Mouse (Mus musculus): ENCODE results near the gene B9d1.

The B9d1 gene

DNA sequence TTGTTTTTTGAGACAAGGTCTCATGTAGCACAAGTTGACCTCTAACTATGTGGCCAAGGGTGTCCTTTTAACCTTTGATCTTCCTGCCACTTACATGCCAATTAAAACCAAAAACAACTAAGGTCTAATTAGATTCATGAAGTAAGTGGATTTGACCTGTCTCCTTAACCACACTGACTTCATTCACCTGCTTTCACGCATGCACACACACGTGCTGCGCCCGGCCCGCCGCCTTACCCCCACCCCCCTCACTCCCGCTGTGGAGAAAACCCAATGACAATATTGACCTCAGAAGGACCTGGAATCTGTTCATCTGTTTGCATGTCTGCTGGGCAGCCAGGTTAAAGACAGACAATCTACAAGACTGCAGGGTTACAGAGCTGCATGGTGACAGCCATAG is 35.7 kb downstream of the B9d1 start:
- DNase-seq (ENCODE audit: low spot score in 2 of 2) = no peak

DNA sequence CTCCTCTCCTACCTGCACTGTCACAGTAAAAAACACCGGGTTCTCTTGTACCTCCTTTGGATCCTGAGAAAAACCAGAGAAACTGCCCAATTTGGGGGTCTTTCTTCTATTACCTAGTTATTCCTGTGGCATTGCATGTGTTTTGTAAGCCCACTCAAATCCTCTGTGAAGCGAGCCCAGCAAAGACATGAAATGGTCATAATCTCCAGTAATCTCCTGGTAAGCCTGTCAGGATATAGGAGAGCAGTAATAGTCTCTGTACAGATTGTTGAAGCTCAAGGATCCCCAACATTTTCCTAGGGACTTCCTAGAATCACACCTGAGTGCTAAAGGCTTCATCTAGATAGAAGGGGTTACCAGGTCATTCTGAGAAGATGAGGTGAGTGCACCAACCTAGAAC is 36.2 kb downstream of the B9d1 start:
- no peak for DNase-seq (ENCODE audit: low spot score in 2 of 2)

DNA sequence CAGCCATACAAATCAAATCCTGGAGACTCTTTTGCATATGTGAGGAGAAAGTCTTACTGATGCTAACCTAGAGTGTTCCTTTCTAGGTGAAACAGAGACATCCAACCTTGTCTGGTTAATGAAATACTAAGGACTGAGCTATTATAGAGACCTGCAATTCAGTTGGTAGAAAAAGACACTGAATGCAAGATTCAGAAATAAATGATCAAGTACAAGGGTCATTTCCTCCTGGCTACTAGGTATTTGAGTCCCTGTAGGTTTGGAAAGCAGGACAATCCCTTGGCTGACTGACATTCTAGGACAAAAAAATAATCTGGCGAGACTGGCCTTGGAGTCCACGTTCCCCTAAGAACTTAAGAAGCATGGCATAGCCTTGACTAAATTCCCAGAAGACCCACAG is 40.6 kb downstream of the B9d1 start:
- DNase-seq (ENCODE audit: low spot score in 2 of 2) = no peak

DNA sequence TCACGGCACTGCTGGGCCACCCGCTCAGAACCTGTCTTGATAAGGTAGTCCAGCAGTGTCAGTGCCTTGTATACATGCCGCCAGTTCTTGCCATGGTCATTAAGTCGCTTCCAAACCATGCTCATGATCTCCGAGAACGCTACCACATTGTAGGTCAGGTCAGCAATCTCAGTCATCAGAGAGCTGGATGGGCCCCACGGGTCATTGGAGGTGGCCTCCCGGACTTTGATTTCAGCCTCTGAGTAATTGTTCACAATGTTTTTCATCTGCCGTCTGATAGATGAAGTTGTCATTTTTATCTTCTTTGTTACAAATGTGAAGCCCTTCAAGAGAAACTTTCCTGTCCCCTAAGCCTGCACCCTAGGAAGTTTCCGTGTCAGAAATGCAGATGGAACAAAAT is 41.5 kb downstream of the B9d1 start:
- no peak for DNase-seq (ENCODE audit: low spot score in 2 of 2)

DNA sequence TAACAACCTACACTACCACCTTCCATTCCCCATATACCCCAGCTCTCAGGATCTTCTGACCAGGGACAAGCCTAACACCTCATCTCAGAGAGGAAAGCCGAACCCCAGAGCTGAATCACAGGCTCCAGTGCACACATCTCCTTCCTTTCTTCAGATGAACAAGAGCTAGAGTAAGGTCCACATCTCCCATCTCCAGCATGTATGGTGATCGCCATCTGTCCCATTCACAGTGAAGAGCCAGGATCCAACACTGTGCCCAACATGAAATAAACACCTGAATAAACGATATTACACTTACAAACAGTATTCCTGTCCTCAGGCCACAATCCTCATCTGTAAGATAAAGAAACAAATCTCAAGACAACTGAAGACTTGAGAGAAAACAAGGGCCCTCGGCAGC is 42.8 kb downstream of the B9d1 start:
- DNase-seq (ENCODE audit: low spot score in 2 of 2) = no peak

DNA sequence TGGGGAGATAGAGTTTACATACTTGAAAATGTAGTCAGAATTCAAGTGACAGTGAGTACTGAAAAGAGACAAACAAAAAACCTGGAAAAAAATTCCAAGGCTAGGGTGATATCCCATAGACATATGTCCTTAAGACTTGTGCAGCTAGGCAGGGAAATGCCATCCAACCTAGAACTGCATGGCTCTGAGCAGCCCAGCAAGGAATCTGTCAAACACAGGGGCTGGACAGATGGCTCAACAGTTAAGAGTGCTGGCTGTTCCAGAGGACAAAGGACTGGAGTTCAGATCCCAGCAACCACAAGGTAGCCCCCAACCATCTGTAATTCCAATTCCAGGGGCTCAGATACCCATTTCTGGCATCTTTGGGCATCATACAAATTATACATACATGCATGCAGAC is 45.7 kb downstream of the B9d1 start:
- no peak for DNase-seq (ENCODE audit: low spot score in 2 of 2)

DNA sequence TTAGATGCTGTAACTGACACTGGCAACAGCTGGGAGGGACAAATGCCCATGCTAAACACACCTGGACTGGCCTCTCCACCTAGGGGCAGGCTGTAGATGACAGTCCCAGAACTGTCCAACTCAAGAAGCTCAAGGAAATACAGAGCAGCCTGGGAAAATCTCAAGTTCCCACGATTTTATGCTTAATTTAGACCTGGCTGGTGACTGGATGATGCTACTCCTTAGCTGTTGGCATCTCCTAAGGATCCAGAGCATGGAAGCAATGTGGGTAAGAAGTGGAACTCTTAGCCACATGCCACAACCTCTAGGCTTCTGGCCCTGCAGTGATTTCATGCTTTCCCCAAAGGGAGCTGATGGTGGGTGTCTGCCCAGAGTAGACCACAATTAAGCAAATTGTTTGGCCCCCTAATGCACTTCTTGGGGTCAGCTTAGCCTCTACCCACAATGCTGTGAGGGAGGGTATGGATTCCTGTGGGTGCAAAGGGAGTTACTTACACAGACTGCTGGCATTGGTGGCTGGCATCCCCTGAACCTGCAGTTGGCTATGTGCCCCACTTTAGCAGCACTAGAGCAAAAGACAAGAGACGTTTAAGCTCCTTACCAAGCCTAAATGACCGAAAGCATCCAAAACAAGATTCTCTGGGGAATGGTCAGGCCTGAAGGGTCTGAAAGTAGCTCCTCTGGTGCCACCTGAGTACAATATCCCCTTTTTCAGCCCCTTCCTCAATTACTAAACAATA is 48.2 kb downstream of the B9d1 start:
- DNase-seq (ENCODE audit: low spot score in 2 of 2) = no peak

DNA sequence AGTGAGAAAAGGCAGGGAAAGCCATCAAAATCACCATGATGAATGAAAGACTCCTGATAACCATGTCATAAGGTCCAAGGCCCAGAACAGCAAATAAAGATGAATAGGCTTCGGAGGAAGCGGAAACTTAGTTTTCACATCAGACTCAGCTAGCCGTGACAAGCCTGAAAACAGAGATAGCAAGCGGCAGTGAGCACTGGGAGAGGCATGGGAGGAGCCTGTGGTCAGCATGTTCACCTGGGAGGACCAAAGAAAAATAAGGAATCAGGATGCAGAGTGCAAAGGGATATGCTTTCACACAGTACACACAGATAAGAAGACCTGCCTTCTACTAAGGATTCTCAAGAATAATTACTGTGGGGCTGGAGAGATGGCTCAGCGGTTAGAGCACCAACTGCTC is 54.6 kb downstream of the B9d1 start:
- DNase-seq (ENCODE audit: low spot score in 2 of 2) = no peak

DNA sequence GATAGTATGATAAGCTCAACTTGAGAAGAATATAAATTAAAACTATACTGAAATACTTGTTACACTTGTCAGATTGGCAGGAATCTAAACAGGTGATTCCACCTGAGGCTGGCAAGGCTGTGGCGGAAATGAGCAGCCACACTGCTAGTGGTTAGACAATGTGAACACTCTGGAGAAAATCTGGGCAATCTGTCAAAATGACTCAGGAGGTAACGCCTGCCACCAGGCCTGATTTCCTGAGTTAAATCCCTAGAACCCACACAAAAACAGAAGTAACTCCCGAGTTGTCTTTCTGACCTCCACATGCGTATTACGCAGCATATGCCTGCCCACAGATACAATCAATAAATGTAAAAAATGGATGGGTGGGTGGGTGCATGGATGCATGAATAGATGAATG is 57.5 kb downstream of the B9d1 start:
- DNase-seq (ENCODE audit: low spot score in 2 of 2) = no peak

Measured in natural killer cell, adult 2 months (primary cell).